Mouse (Mus musculus): Measurements from ENCODE around the gene Golga1. TPM values are rescaled to one million over a fixed set of nuclear protein-coding genes. Genes with fewer than 3 reads are reported as not detected.

Golga1 gene
- total and polyA plus RNA-seq, 2 experiments: 7.1 to 19.1 TPM

- Histone ChIP-seq H3K36me3 (ENCODE audit: control insufficient read depth, insufficient read depth, low read length) (no peaks in the 10 kb centered on the region), H3K27me3 (ENCODE audit: control insufficient read depth, insufficient read depth, low read length) (no peaks in the 10 kb centered on the region), H3K4me3 (ENCODE audit: insufficient read depth, low read depth, low read length) (no peak overlapping the region), H3K79me2 (ENCODE audit: control insufficient read depth, insufficient read depth, low read length) (no peaks in the 10 kb centered on the region), H3K9ac (ENCODE audit: low read depth, low read length) (no peak overlapping the region), H3K4me1 (ENCODE audit: control insufficient read depth, insufficient read depth, low read length) (no peaks in the 10 kb centered on the region), H3K27ac (replicated peaks; ENCODE audit: insufficient read depth, low read depth, low read length) (no peak overlapping the region)
- no peak for DNase-seq (ENCODE audit: extremely low read depth, low read depth, low spot score)
- TF ChIP-seq CTCF (IDR thresholded peaks at IDR 0.05; ENCODE audit: low read depth, low read length): no peak
- TF ChIP-seq POLR2A (IDR thresholded peaks at IDR 0.05; ENCODE audit: extremely low read depth, insufficient read depth, low read length): no peak
- WGBS: 71% methylated on average over 4 of the region's 4 CpGs
These were observed 73.3 kb downstream of the Golga1 start for GRCm38 (mm10) chr2:38992004-38992403.

GRCm38 (mm10) chr2:38988929-38989328 lies 76.4 kb downstream of the Golga1 start:
- no peak overlapping the region for H3K9ac ChIP-seq (ENCODE audit: low read depth, low read length)
- WGBS: 91% methylated on average over 2 of the region's 2 CpGs

GRCm38 (mm10) chr2:38987803-38988510 lies 77.4 kb downstream of the Golga1 start:
- H3K9ac ChIP-seq (ENCODE audit: low read depth, low read length): no peak overlapping the region
- H3K79me2 ChIP-seq (ENCODE audit: control insufficient read depth, insufficient read depth, low read length): no peaks in the 10 kb centered on the region
- WGBS: 89% methylated on average over 6 of the region's 6 CpGs
- no peak for DNase-seq (ENCODE audit: extremely low read depth, low read depth, low spot score)
- no peaks in the 10 kb centered on the region for H3K36me3 ChIP-seq (ENCODE audit: control insufficient read depth, insufficient read depth, low read length)
- H3K27me3 ChIP-seq (ENCODE audit: control insufficient read depth, insufficient read depth, low read length): no peaks in the 10 kb centered on the region
- no peak overlapping the region for H3K27ac ChIP-seq (replicated peaks; ENCODE audit: insufficient read depth, low read depth, low read length)
- H3K4me1 ChIP-seq (ENCODE audit: control insufficient read depth, insufficient read depth, low read length): no peaks in the 10 kb centered on the region
- H3K4me3 ChIP-seq (ENCODE audit: insufficient read depth, low read depth, low read length): no peak overlapping the region
- no peak for TF ChIP-seq CTCF (IDR thresholded peaks at IDR 0.05; ENCODE audit: low read depth, low read length)
- TF ChIP-seq POLR2A (IDR thresholded peaks at IDR 0.05; ENCODE audit: extremely low read depth, insufficient read depth, low read length): no peak

More at GRCm38 (mm10) chr2:38988929-38989328, 76.4 kb downstream of the Golga1 start:
- Histone ChIP-seq H3K4me3 (ENCODE audit: insufficient read depth, low read depth, low read length) (no peak overlapping the region), H3K79me2 (ENCODE audit: control insufficient read depth, insufficient read depth, low read length) (no peaks in the 10 kb centered on the region), H3K36me3 (ENCODE audit: control insufficient read depth, insufficient read depth, low read length) (no peaks in the 10 kb centered on the region), H3K4me1 (ENCODE audit: control insufficient read depth, insufficient read depth, low read length) (no peaks in the 10 kb centered on the region), H3K27me3 (ENCODE audit: control insufficient read depth, insufficient read depth, low read length) (no peaks in the 10 kb centered on the region), H3K27ac (replicated peaks; ENCODE audit: insufficient read depth, low read depth, low read length) (no peak overlapping the region)
- no peak for DNase-seq (ENCODE audit: extremely low read depth, low read depth, low spot score)
- TF ChIP-seq POLR2A (IDR thresholded peaks at IDR 0.05; ENCODE audit: extremely low read depth, insufficient read depth, low read length) (no peak), CTCF (IDR thresholded peaks at IDR 0.05; ENCODE audit: low read depth, low read length) (no peak)

GRCm38 (mm10) chr2:38987371-38987770 lies 78.0 kb downstream of the Golga1 start:
- WGBS: 78% methylated on average over 1 of the region's 1 CpGs
- H3K27me3 ChIP-seq (ENCODE audit: control insufficient read depth, insufficient read depth, low read length): no peaks in the 10 kb centered on the region
- H3K79me2 ChIP-seq (ENCODE audit: control insufficient read depth, insufficient read depth, low read length): no peaks in the 10 kb centered on the region
- no peak for TF ChIP-seq CTCF (IDR thresholded peaks at IDR 0.05; ENCODE audit: low read depth, low read length)
- TF ChIP-seq POLR2A (IDR thresholded peaks at IDR 0.05; ENCODE audit: extremely low read depth, insufficient read depth, low read length): no peak
- DNase-seq (ENCODE audit: extremely low read depth, low read depth, low spot score): no peak
- H3K36me3 ChIP-seq (ENCODE audit: control insufficient read depth, insufficient read depth, low read length): no peaks in the 10 kb centered on the region
- no peak overlapping the region for H3K27ac ChIP-seq (replicated peaks; ENCODE audit: insufficient read depth, low read depth, low read length)
- no peaks in the 10 kb centered on the region for H3K4me1 ChIP-seq (ENCODE audit: control insufficient read depth, insufficient read depth, low read length)
- no peak overlapping the region for H3K4me3 ChIP-seq (ENCODE audit: insufficient read depth, low read depth, low read length)
- no peak overlapping the region for H3K9ac ChIP-seq (ENCODE audit: low read depth, low read length)

GRCm38 (mm10) chr2:38986580-38986979 lies 78.8 kb downstream of the Golga1 start:
- no peak for DNase-seq (ENCODE audit: extremely low read depth, low read depth, low spot score)
- Histone ChIP-seq H3K79me2 (ENCODE audit: control insufficient read depth, insufficient read depth, low read length) (no peaks in the 10 kb centered on the region), H3K9ac (ENCODE audit: low read depth, low read length) (no peak overlapping the region), H3K27ac (replicated peaks; ENCODE audit: insufficient read depth, low read depth, low read length) (no peak overlapping the region), H3K36me3 (ENCODE audit: control insufficient read depth, insufficient read depth, low read length) (no peaks in the 10 kb centered on the region), H3K4me3 (ENCODE audit: insufficient read depth, low read depth, low read length) (no peak overlapping the region), H3K4me1 (ENCODE audit: control insufficient read depth, insufficient read depth, low read length) (no peaks in the 10 kb centered on the region), H3K27me3 (ENCODE audit: control insufficient read depth, insufficient read depth, low read length) (no peaks in the 10 kb centered on the region)
- WGBS: 80% methylated on average over 3 of the region's 3 CpGs
- TF ChIP-seq CTCF (IDR thresholded peaks at IDR 0.05; ENCODE audit: low read depth, low read length) (no peak), POLR2A (IDR thresholded peaks at IDR 0.05; ENCODE audit: extremely low read depth, insufficient read depth, low read length) (no peak)

- WGBS: 95% methylated on average over 2 of the region's 2 CpGs
- Histone ChIP-seq H3K27ac (replicated peaks; ENCODE audit: insufficient read depth, low read depth, low read length) (no peak overlapping the region), H3K36me3 (ENCODE audit: control insufficient read depth, insufficient read depth, low read length) (no peaks in the 10 kb centered on the region), H3K4me1 (ENCODE audit: control insufficient read depth, insufficient read depth, low read length) (no peaks in the 10 kb centered on the region), H3K4me3 (ENCODE audit: insufficient read depth, low read depth, low read length) (no peak overlapping the region), H3K79me2 (ENCODE audit: control insufficient read depth, insufficient read depth, low read length) (no peaks in the 10 kb centered on the region), H3K9ac (ENCODE audit: low read depth, low read length) (no peak overlapping the region), H3K27me3 (ENCODE audit: control insufficient read depth, insufficient read depth, low read length) (no peaks in the 10 kb centered on the region)
- DNase-seq (ENCODE audit: extremely low read depth, low read depth, low spot score): no peak
- TF ChIP-seq CTCF (IDR thresholded peaks at IDR 0.05; ENCODE audit: low read depth, low read length): peak; percentile 25; the same call in 1 of the 2 replicates
- no peak for TF ChIP-seq POLR2A (IDR thresholded peaks at IDR 0.05; ENCODE audit: extremely low read depth, insufficient read depth, low read length)
These were observed 81.9 kb downstream of the Golga1 start for GRCm38 (mm10) chr2:38983456-38983855.

All from liver, adult 2 months (tissue).